14 mouse cellular contexts compared by ENCODE assay signal in genomic region chr2:101464291-101465140, GRCm38 (mm10).
DNase-seq lines count a peak whose midpoint lies in the region; ATAC-seq lines count a peak whose summit lies in the region.
"Had no signal": no experiment of that assay in that cellular context is flagged by ENCODE, and none has a peak within 500 bp of the region (broad histone marks: within the 10 kb centered on the region; RNA-seq: fewer than 3 reads in every experiment).

No protein-coding gene starts in this region.

- 0 out of 2 replicates have a peak, but pooled peaks have one; percentile 25 for ATAC-seq in neural tube, embryonic 12.5 days (ENCODE audit: low FRiP score, low read depth)
- peak; percentile 65 for ATAC-seq in hindbrain, embryonic 16.5 days

- no peaks in the 10 kb centered on the region for H3K4me1 ChIP-seq in neural tube, embryonic 12.5 days
- H3K4me1 ChIP-seq in hindbrain, embryonic 16.5 days (ENCODE audit: control insufficient read depth, insufficient read depth, low read depth, low read length): no peaks in the 10 kb centered on the region

- no peak overlapping the region for H3K4me2 ChIP-seq in neural tube, embryonic 12.5 days (replicated peaks)
- no peak overlapping the region for H3K4me2 ChIP-seq in hindbrain, embryonic 16.5 days (ENCODE audit: low read length)
- H3K4me2 ChIP-seq: liver, embryonic 11.5 days had no signal

- intact Hi-C loops in heart, postnatal 14 days (cut with DNase I): no loop called here
- intact Hi-C loops in left cerebral cortex, postnatal 36 days (cut with DNase I): no loop called here

- no peaks in the 10 kb centered on the region for H3K27me3 ChIP-seq in neural tube, embryonic 12.5 days (replicated peaks)
- H3K27me3 ChIP-seq in hindbrain, embryonic 16.5 days (replicated peaks; ENCODE audit: control insufficient read depth, insufficient read depth, low read length): no peaks in the 10 kb centered on the region

- H3K27ac ChIP-seq in neural tube, embryonic 12.5 days: no peak overlapping the region
- no peak overlapping the region for H3K27ac ChIP-seq in hindbrain, embryonic 16.5 days (ENCODE audit: low read depth, low read length)
- H3K27ac ChIP-seq: heart, adult 2 months; left cerebral cortex, adult 2 months had no signal

- DNase-seq in heart, adult 11 months: peak; percentile 75
- DNase-seq in heart, postnatal 14 days: no peak
- DNase-seq in neural tube, embryonic 10.5 days (ENCODE audit: extremely low spot score, low spot score): no peak
- no peak for DNase-seq in right cerebral cortex, adult 18-20 months
- no peak for DNase-seq in left cerebral cortex, postnatal 36 days (ENCODE audit: low spot score in 2 of 2)
- no peak for DNase-seq in spleen, postnatal 4 days (ENCODE audit: low spot score in 2 of 2)
- DNase-seq: B cell, adult 2 months; heart, adult 2 months; kidney, adult 8-10 months; thymus, adult 18-20 months had no signal

- no peak overlapping the region for H3K9ac ChIP-seq in neural tube, embryonic 12.5 days
- no peak overlapping the region for H3K9ac ChIP-seq in hindbrain, embryonic 16.5 days (ENCODE audit: low read depth, low read length)

- no peaks in the 10 kb centered on the region for H3K9me3 ChIP-seq in neural tube, embryonic 12.5 days
- no peaks in the 10 kb centered on the region for H3K9me3 ChIP-seq in hindbrain, embryonic 16.5 days (ENCODE audit: control insufficient read depth, low read length)

- 63% methylated on average over 9 of the region's 9 CpGs for WGBS in neural tube, embryonic 12.5 days
- WGBS in hindbrain, embryonic 16.5 days: 63% methylated on average over 9 of the region's 9 CpGs

- no peak overlapping the region for H3K4me3 ChIP-seq in neural tube, embryonic 12.5 days
- H3K4me3 ChIP-seq in hindbrain, embryonic 16.5 days (ENCODE audit: low read length): no peak overlapping the region
- H3K4me3 ChIP-seq: heart, adult 2 months; left cerebral cortex, adult 2 months had no signal

- H3K36me3 ChIP-seq in neural tube, embryonic 12.5 days: no peaks in the 10 kb centered on the region
- H3K36me3 ChIP-seq in hindbrain, embryonic 16.5 days (ENCODE audit: control insufficient read depth, insufficient read depth, low read length): no peaks in the 10 kb centered on the region
